Mouse (Mus musculus) hindbrain, embryonic 15.5 days (tissue): ENCODE measurements at regions not wholly inside any gene's neighbourhood (a gene's known extent, or its start where the extent isn't known, plus 50 kb on each side); places are given as distances from the start of the nearest gene placed in this dataset.
A peak's percentile ranks its signal among the peaks of the same experiment; 100 is the strongest.

Experiments
- ATAC-seq: fragments of 200-750 bp; cut with Nextera tagmentation; 2 replicates; pipeline ENCODE4 v1.8.0; 2017; ENCODE audit warnings: low read depth, moderate number of reproducible peaks, moderate TSS enrichment; ENCODE audit not compliant: low FRiP score
- H3K27ac ChIP-seq: fragments of 300-500 bp; sonication (generic); replicated peaks from 2 replicates; pipeline ENCODE4 v1.5.1; 2015; ENCODE audit warnings: mild to moderate bottlenecking, inconsistent platforms
- H3K27me3 ChIP-seq: fragments of 300-500 bp; sonication (generic); 2 replicates; pipeline ENCODE4 v1.6.1; 2015; ENCODE audit warnings: control low read depth, inconsistent platforms
- H3K36me3 ChIP-seq: fragments of 300-500 bp; sonication (generic); 2 replicates; pipeline ENCODE4 v1.6.1; 2015; ENCODE audit warnings: control low read depth, inconsistent platforms
- H3K4me1 ChIP-seq: fragments of 300-500 bp; sonication (generic); replicated peaks from 2 replicates; pipeline ENCODE4 v1.6.1; 2015; ENCODE audit warnings: control low read depth, inconsistent platforms
- H3K4me2 ChIP-seq: fragments of 300-500 bp; sonication (generic); 2 replicates; pipeline ENCODE4 v1.6.1; 2015; ENCODE audit warnings: moderate library complexity, mild to moderate bottlenecking, inconsistent platforms
- H3K4me3 ChIP-seq: fragments of 300-500 bp; sonication (generic); 2 replicates; pipeline ENCODE4 v1.5.1; 2015; ENCODE audit warnings: mild to moderate bottlenecking, inconsistent platforms
- H3K9ac ChIP-seq: fragments of 300-500 bp; sonication (generic); 2 replicates; pipeline ENCODE4 v1.6.1; 2015; ENCODE audit warnings: inconsistent platforms
- H3K9me3 ChIP-seq: fragments of 300-500 bp; sonication (generic); 2 replicates; pipeline ENCODE4 v1.6.1; 2016; ENCODE audit warnings: control low read depth, inconsistent platforms
- WGBS: fragments of 180-500 bp; shearing (Covaris S2); methylation state at CpG from one replicate; pipeline ENCODE4 v1.1.7; 2015; 5-methylcytosine and 5-hydroxymethylcytosine counted together

- no peak overlapping the region for H3K9ac ChIP-seq
- H3K27me3 ChIP-seq, result no peaks in the 10 kb centered on the region
- no peak overlapping the region for H3K4me3 ChIP-seq
- H3K36me3 ChIP-seq, result no peaks in the 10 kb centered on the region
- H3K27ac ChIP-seq, result no peak overlapping the region
- H3K4me2 ChIP-seq, result no peak overlapping the region
- no peaks in the 10 kb centered on the region for H3K4me1 ChIP-seq
- 30% methylated on average over 2 of the region's 2 CpGs for WGBS
- no peak for ATAC-seq
- no peaks in the 10 kb centered on the region for H3K9me3 ChIP-seq
Observed at GRCm38 (mm10) chr6:112176344-112176743, 97.2 kb upstream of the Lmcd1 start.

GRCm38 (mm10) chr6:112187636-112188035, 85.9 kb upstream of the Lmcd1 start:
- no peak overlapping the region for H3K4me2 ChIP-seq
- H3K4me3 ChIP-seq, result no peak overlapping the region
- no peak overlapping the region for H3K9ac ChIP-seq
- H3K27me3 ChIP-seq, result no peaks in the 10 kb centered on the region
- H3K36me3 ChIP-seq, result no peaks in the 10 kb centered on the region
- no peak overlapping the region for H3K27ac ChIP-seq
- no peaks in the 10 kb centered on the region for H3K9me3 ChIP-seq
- H3K4me1 ChIP-seq, result no peaks in the 10 kb centered on the region
- WGBS, result 97% methylated on average over 2 of the region's 2 CpGs
- no peak for ATAC-seq

GRCm38 (mm10) chr6:112191032-112191431, 82.5 kb upstream of the Lmcd1 start:
- no peaks in the 10 kb centered on the region for H3K4me1 ChIP-seq
- WGBS, result 44% methylated on average over 6 of the region's 6 CpGs
- no peak for ATAC-seq
- H3K27me3 ChIP-seq, result no peaks in the 10 kb centered on the region
- H3K4me3 ChIP-seq, result no peak overlapping the region
- no peak overlapping the region for H3K4me2 ChIP-seq
- no peak overlapping the region for H3K9ac ChIP-seq
- no peak overlapping the region for H3K27ac ChIP-seq
- H3K36me3 ChIP-seq, result no peaks in the 10 kb centered on the region
- H3K9me3 ChIP-seq, result no peaks in the 10 kb centered on the region

- Histone ChIP-seq H3K36me3 (no peaks in the 10 kb centered on the region), H3K27ac (no peak overlapping the region), H3K4me3 (peak overlapping the region; percentile 20), H3K4me2 (peak overlapping the region; percentile 54), H3K27me3 (no peaks in the 10 kb centered on the region), H3K9me3 (no peaks in the 10 kb centered on the region), H3K9ac (no peak overlapping the region), H3K4me1 (no peaks in the 10 kb centered on the region)
- peak; percentile 72 for ATAC-seq
- 8% methylated on average over 16 of the region's 16 CpGs for WGBS
Observed at GRCm38 (mm10) chr6:112197445-112197844, 76.1 kb upstream of the Lmcd1 start.

GRCm38 (mm10) chr6:112199241-112199640, 74.3 kb upstream of the Lmcd1 start:
- H3K9ac ChIP-seq, result no peak overlapping the region

GRCm38 (mm10) chr6:112202120-112202519, 71.4 kb upstream of the Lmcd1 start:
- Histone ChIP-seq H3K4me2 (no peak overlapping the region), H3K27ac (no peak overlapping the region), H3K9me3 (no peaks in the 10 kb centered on the region), H3K36me3 (no peaks in the 10 kb centered on the region), H3K27me3 (no peaks in the 10 kb centered on the region), H3K4me3 (no peak overlapping the region), H3K9ac (no peak overlapping the region), H3K4me1 (no peaks in the 10 kb centered on the region)
- ATAC-seq, result no peak
- 84% methylated on average over 4 of the region's 4 CpGs for WGBS

More at GRCm38 (mm10) chr6:112199241-112199640, 74.3 kb upstream of the Lmcd1 start:
- H3K4me3 ChIP-seq, result no peak overlapping the region
- H3K36me3 ChIP-seq, result no peaks in the 10 kb centered on the region
- H3K9me3 ChIP-seq, result no peaks in the 10 kb centered on the region
- H3K27ac ChIP-seq, result no peak overlapping the region
- no peak overlapping the region for H3K4me2 ChIP-seq
- no peak for ATAC-seq
- H3K27me3 ChIP-seq, result no peaks in the 10 kb centered on the region
- 63% methylated on average over 4 of the region's 4 CpGs for WGBS
- no peaks in the 10 kb centered on the region for H3K4me1 ChIP-seq

GRCm38 (mm10) chr6:112203321-112203720, 70.2 kb upstream of the Lmcd1 start:
- no peak for ATAC-seq
- Histone ChIP-seq H3K9me3 (no peaks in the 10 kb centered on the region), H3K27ac (no peak overlapping the region), H3K27me3 (no peaks in the 10 kb centered on the region), H3K4me2 (no peak overlapping the region), H3K4me1 (no peaks in the 10 kb centered on the region), H3K4me3 (no peak overlapping the region), H3K36me3 (no peaks in the 10 kb centered on the region), H3K9ac (no peak overlapping the region)
- 18% methylated on average over 2 of the region's 2 CpGs for WGBS

GRCm38 (mm10) chr6:112204956-112205355, 68.6 kb upstream of the Lmcd1 start:
- H3K4me3 ChIP-seq, result no peak overlapping the region
- H3K36me3 ChIP-seq, result no peaks in the 10 kb centered on the region
- H3K27me3 ChIP-seq, result no peaks in the 10 kb centered on the region
- 72% methylated on average over 2 of the region's 2 CpGs for WGBS
- no peak for ATAC-seq
- H3K9me3 ChIP-seq, result no peaks in the 10 kb centered on the region
- no peaks in the 10 kb centered on the region for H3K4me1 ChIP-seq
- no peak overlapping the region for H3K9ac ChIP-seq
- no peak overlapping the region for H3K27ac ChIP-seq
- no peak overlapping the region for H3K4me2 ChIP-seq

GRCm38 (mm10) chr6:112205420-112205995, 68.0 kb upstream of the Lmcd1 start:
- Histone ChIP-seq H3K27ac (no peak overlapping the region), H3K4me3 (no peak overlapping the region)

GRCm38 (mm10) chr6:112207229-112207628, 66.3 kb upstream of the Lmcd1 start:
- Histone ChIP-seq H3K4me1 (peaks cover 4% of the 10 kb centered on the region; the same call in 1 of the 2 replicates), H3K27me3 (no peaks in the 10 kb centered on the region), H3K9ac (no peak overlapping the region), H3K36me3 (no peaks in the 10 kb centered on the region), H3K4me3 (no peak overlapping the region), H3K27ac (no peak overlapping the region), H3K4me2 (no peak overlapping the region), H3K9me3 (no peaks in the 10 kb centered on the region)
- whole genome bisulfite sequencing, result 41% methylated on average over 5 of the region's 5 CpGs
- ATAC-seq, result no peak

More at GRCm38 (mm10) chr6:112205420-112205995, 68.0 kb upstream of the Lmcd1 start:
- H3K27me3 ChIP-seq, result no peaks in the 10 kb centered on the region
- no peak overlapping the region for H3K4me2 ChIP-seq
- peaks cover under 1% of the 10 kb centered on the region; the same call in 1 of the 2 replicates for H3K4me1 ChIP-seq
- 86% methylated on average over 11 of the region's 11 CpGs for WGBS
- H3K9ac ChIP-seq, result no peak overlapping the region
- ATAC-seq, result no peak
- no peaks in the 10 kb centered on the region for H3K36me3 ChIP-seq
- H3K9me3 ChIP-seq, result no peaks in the 10 kb centered on the region

- Histone ChIP-seq H3K4me3 (no peak overlapping the region), H3K4me1 (peaks cover 4% of the 10 kb centered on the region; the same call in 1 of the 2 replicates), H3K36me3 (no peaks in the 10 kb centered on the region), H3K4me2 (no peak overlapping the region), H3K9me3 (no peaks in the 10 kb centered on the region), H3K9ac (no peak overlapping the region), H3K27me3 (no peaks in the 10 kb centered on the region), H3K27ac (peak overlapping the region; percentile 61)
- WGBS, result 34% methylated on average over 8 of the region's 8 CpGs
- ATAC-seq, result peak; percentile 94
Observed at GRCm38 (mm10) chr6:112210238-112210950, 63.2 kb upstream of the Lmcd1 start.

- H3K9me3 ChIP-seq, result no peaks in the 10 kb centered on the region
- WGBS, result 84% methylated on average over 3 of the region's 3 CpGs
- H3K27me3 ChIP-seq, result no peaks in the 10 kb centered on the region
- no peaks in the 10 kb centered on the region for H3K36me3 ChIP-seq
- no peak overlapping the region for H3K27ac ChIP-seq
- no peak overlapping the region for H3K4me2 ChIP-seq
- ATAC-seq, result no peak
- H3K4me1 ChIP-seq, result no peaks in the 10 kb centered on the region
- H3K4me3 ChIP-seq, result no peak overlapping the region
- H3K9ac ChIP-seq, result no peak overlapping the region
Observed at GRCm38 (mm10) chr6:112216868-112217267, 56.7 kb upstream of the Lmcd1 start.
